Mouse (Mus musculus) embryo, embryonic 10 days (tissue): Measurements from ENCODE around the gene Dhrs3.

Experiments used
- DNase-seq: peaks from one replicate; pipeline ENCODE4 v3.0.0-alpha.2; 2015; ENCODE audit warnings: low spot score

The Dhrs3 gene

GRCm38 (mm10) chr4:144939847-144940411, 47.3 kb downstream of the Dhrs3 start:
- DNase-seq, result no peak

GRCm38 (mm10) chr4:144940796-144941462, 48.3 kb downstream of the Dhrs3 start:
- peak; percentile 49 for DNase-seq

- DNase-seq, result no peak
Observed at GRCm38 (mm10) chr4:144942433-144942832, 49.8 kb downstream of the Dhrs3 start.

- no peak for DNase-seq
Observed at GRCm38 (mm10) chr4:144943273-144943672, 50.6 kb downstream of the Dhrs3 start.

- no peak for DNase-seq
Observed at GRCm38 (mm10) chr4:144947738-144948390, 55.2 kb downstream of the Dhrs3 start.

GRCm38 (mm10) chr4:144949441-144950326, 57.1 kb downstream of the Dhrs3 start:
- DNase-seq, result peak; percentile 78

GRCm38 (mm10) chr4:144950327-144950711, 57.7 kb downstream of the Dhrs3 start:
- no peak for DNase-seq

- no peak for DNase-seq
Observed at GRCm38 (mm10) chr4:144950883-144951282, 58.3 kb downstream of the Dhrs3 start.

- DNase-seq, result no peak
Observed at GRCm38 (mm10) chr4:144951859-144952258, 59.2 kb downstream of the Dhrs3 start.

GRCm38 (mm10) chr4:144953421-144953820, 60.8 kb downstream of the Dhrs3 start:
- DNase-seq, result no peak

- no peak for DNase-seq
Observed at GRCm38 (mm10) chr4:144955863-144956262, 63.2 kb downstream of the Dhrs3 start.

- no peak for DNase-seq
Observed at GRCm38 (mm10) chr4:144956293-144956692, 63.7 kb downstream of the Dhrs3 start.

- DNase-seq, result no peak
Observed at GRCm38 (mm10) chr4:144957186-144957585, 64.6 kb downstream of the Dhrs3 start.

GRCm38 (mm10) chr4:144957721-144958120, 65.1 kb downstream of the Dhrs3 start:
- DNase-seq, result no peak

GRCm38 (mm10) chr4:144960188-144960904, 67.7 kb downstream of the Dhrs3 start:
- no peak for DNase-seq

GRCm38 (mm10) chr4:144961232-144961631, 68.6 kb downstream of the Dhrs3 start:
- no peak for DNase-seq

GRCm38 (mm10) chr4:144961696-144962095, 69.1 kb downstream of the Dhrs3 start:
- DNase-seq, result no peak

- DNase-seq, result no peak
Observed at GRCm38 (mm10) chr4:144965255-144965654, 72.6 kb downstream of the Dhrs3 start.

GRCm38 (mm10) chr4:144968371-144968770, 75.7 kb downstream of the Dhrs3 start:
- no peak for DNase-seq

GRCm38 (mm10) chr4:144969030-144969429, 76.4 kb downstream of the Dhrs3 start:
- no peak for DNase-seq

GRCm38 (mm10) chr4:144971048-144971447, 78.4 kb downstream of the Dhrs3 start:
- DNase-seq, result no peak
